Mouse (Mus musculus) macrophage (primary cell): ENCODE results near the gene Ttc9b. TPM values are rescaled to one million over a fixed set of nuclear protein-coding genes. Genes with fewer than 3 reads are reported as not detected.

Source experiments
- H3K27ac ChIP-seq: fragments of 350-480 bp; formaldehyde crosslinking; 2 replicates; pipeline ENCODE4 v1.9.0; 2021
- H3K36me3 ChIP-seq: fragments of 350-480 bp; formaldehyde crosslinking; 2 replicates; pipeline ENCODE4 v1.9.0; 2021; ENCODE audit errors: inconsistent target
- H3K4me3 ChIP-seq: fragments of 350-480 bp; formaldehyde crosslinking; 2 replicates; pipeline ENCODE4 v1.9.0; 2021; ENCODE audit errors: inconsistent target
- H3K79me2 ChIP-seq: fragments of 350-480 bp; formaldehyde crosslinking; 2 replicates; pipeline ENCODE4 v1.9.0; 2021; ENCODE audit errors: inconsistent target
- WGBS: methylation state at CpG from one replicate; pipeline ENCODE4 v1.1.7; 2026; ENCODE audit warnings: inconsistent platforms; ENCODE audit not compliant: missing documents; 5-methylcytosine and 5-hydroxymethylcytosine counted together
- polyA plus RNA-seq: library from polyadenylated mRNA; stranded (reverse); fragments of 250-400 nt; gene quantifications from 3 replicates; pipeline ENCODE4 v1.2.4, GENCODE M21; 2018; ENCODE audit warnings: inconsistent platforms

Gene Ttc9b
- polyA plus RNA-seq, 1 experiment from 2014 or later: not detected

GRCm38 (mm10) chr7:27656600-27656999, 2.9 kb downstream of the Ttc9b start:
- Histone ChIP-seq H3K79me2 (no peaks in the 10 kb centered on the region), H3K36me3 (no peaks in the 10 kb centered on the region), H3K4me3 (no peak overlapping the region), H3K27ac (no peak overlapping the region)
- 92% methylated on average over 10 of the region's 16 CpGs for WGBS

- Histone ChIP-seq H3K36me3 (no peaks in the 10 kb centered on the region), H3K4me3 (no peak overlapping the region), H3K79me2 (no peaks in the 10 kb centered on the region), H3K27ac (no peak overlapping the region)
- 41% methylated on average over 39 of the region's 53 CpGs for WGBS
Observed at GRCm38 (mm10) chr7:27657824-27658395, 4.2 kb downstream of the Ttc9b start.

- H3K4me3 ChIP-seq: no peak overlapping the region
- no peaks in the 10 kb centered on the region for H3K36me3 ChIP-seq
- H3K27ac ChIP-seq: no peak overlapping the region
- no peaks in the 10 kb centered on the region for H3K79me2 ChIP-seq
- 76% methylated on average over 14 of the region's 14 CpGs for WGBS
Observed at GRCm38 (mm10) chr7:27658712-27659663, 5.3 kb downstream of the Ttc9b start.

GRCm38 (mm10) chr7:27662038-27662437, 8.3 kb downstream of the Ttc9b start:
- Histone ChIP-seq H3K4me3 (no peak overlapping the region), H3K27ac (no peak overlapping the region), H3K36me3 (peaks cover 1% of the 10 kb centered on the region; the same call in 1 of the 2 replicates), H3K79me2 (no peaks in the 10 kb centered on the region)
- 97% methylated on average over 4 of the region's 4 CpGs for WGBS

GRCm38 (mm10) chr7:27673064-27673574, 19.4 kb downstream of the Ttc9b start:
- WGBS: 59% methylated on average over 9 of the region's 9 CpGs

GRCm38 (mm10) chr7:27673575-27674131, 19.9 kb downstream of the Ttc9b start:
- Histone ChIP-seq H3K4me3 (peak overlapping the region; percentile 33; the same call in 1 of the 2 replicates), H3K27ac (no peak overlapping the region), H3K36me3 (no peaks in the 10 kb centered on the region), H3K79me2 (no peaks in the 10 kb centered on the region)
- 2% methylated on average over 50 of the region's 52 CpGs for WGBS

More at GRCm38 (mm10) chr7:27673064-27673574, 19.4 kb downstream of the Ttc9b start:
- peak overlapping the region; percentile 33; the same call in 1 of the 2 replicates for H3K4me3 ChIP-seq
- no peaks in the 10 kb centered on the region for H3K79me2 ChIP-seq
- H3K27ac ChIP-seq: no peak overlapping the region
- H3K36me3 ChIP-seq: no peaks in the 10 kb centered on the region

- Histone ChIP-seq H3K36me3 (no peaks in the 10 kb centered on the region), H3K27ac (no peak overlapping the region), H3K4me3 (peak overlapping the region; percentile 33; the same call in 1 of the 2 replicates), H3K79me2 (no peaks in the 10 kb centered on the region)
- WGBS: under 1% methylated on average over 27 of the region's 38 CpGs
Observed at GRCm38 (mm10) chr7:27674195-27674521, 20.4 kb downstream of the Ttc9b start.

GRCm38 (mm10) chr7:27674522-27675221, 21.0 kb downstream of the Ttc9b start, which contains the start of gene Map3k10:
Gene Map3k10 (minus strand): TSS chr7:27674598.
- 0 out of 2 replicates have a peak within 1 kb of the TSS, but pooled peaks have one; percentile 28 for H3K27ac ChIP-seq
- H3K36me3 ChIP-seq: no peaks in the 10 kb centered on the region
- 0% methylated on average over 28 of the region's 31 CpGs for WGBS
- H3K4me3 ChIP-seq: peak within 1 kb of the TSS; percentile 33
- H3K79me2 ChIP-seq: no peaks in the 10 kb centered on the region

GRCm38 (mm10) chr7:27675222-27675612, 21.5 kb downstream of the Ttc9b start:
- Histone ChIP-seq H3K4me3 (peak overlapping the region; percentile 27; the same call in 1 of the 2 replicates), H3K79me2 (no peaks in the 10 kb centered on the region), H3K36me3 (no peaks in the 10 kb centered on the region), H3K27ac (no peak overlapping the region)
- 40% methylated on average over 14 of the region's 14 CpGs for WGBS

GRCm38 (mm10) chr7:27683218-27683617, 29.5 kb downstream of the Ttc9b start:
- Histone ChIP-seq H3K79me2 (no peaks in the 10 kb centered on the region), H3K4me3 (no peak overlapping the region), H3K27ac (no peak overlapping the region), H3K36me3 (no peaks in the 10 kb centered on the region)
- 11% methylated on average over 2 of the region's 2 CpGs for WGBS

- no peak overlapping the region for H3K4me3 ChIP-seq
- 50% methylated on average over 5 of the region's 5 CpGs for whole genome bisulfite sequencing
Observed at GRCm38 (mm10) chr7:27685220-27685619, 31.5 kb downstream of the Ttc9b start.

GRCm38 (mm10) chr7:27685681-27686080, 32.0 kb downstream of the Ttc9b start:
- no peak overlapping the region for H3K4me3 ChIP-seq

More at GRCm38 (mm10) chr7:27685220-27685619, 31.5 kb downstream of the Ttc9b start:
- no peaks in the 10 kb centered on the region for H3K36me3 ChIP-seq
- no peak overlapping the region for H3K27ac ChIP-seq
- H3K79me2 ChIP-seq: no peaks in the 10 kb centered on the region

GRCm38 (mm10) chr7:27687043-27687442, 33.3 kb downstream of the Ttc9b start:
- 100% methylated on average over 1 of the region's 1 CpGs for WGBS
- no peaks in the 10 kb centered on the region for H3K79me2 ChIP-seq
- H3K4me3 ChIP-seq: no peak overlapping the region
- no peaks in the 10 kb centered on the region for H3K36me3 ChIP-seq
- no peak overlapping the region for H3K27ac ChIP-seq

More at GRCm38 (mm10) chr7:27685681-27686080, 32.0 kb downstream of the Ttc9b start:
- no peak overlapping the region for H3K27ac ChIP-seq
- WGBS: 7% methylated on average over 4 of the region's 6 CpGs
- H3K79me2 ChIP-seq: no peaks in the 10 kb centered on the region
- no peaks in the 10 kb centered on the region for H3K36me3 ChIP-seq

GRCm38 (mm10) chr7:27687836-27688235, 34.1 kb downstream of the Ttc9b start:
- H3K79me2 ChIP-seq: no peaks in the 10 kb centered on the region
- 80% methylated on average over 3 of the region's 3 CpGs for WGBS
- no peak overlapping the region for H3K27ac ChIP-seq
- no peaks in the 10 kb centered on the region for H3K36me3 ChIP-seq
- no peak overlapping the region for H3K4me3 ChIP-seq
